Mouse (Mus musculus) monocyte, adult 5-6 weeks (primary cell): ENCODE results near the gene Gm47791. TPM values are rescaled to one million over a fixed set of nuclear protein-coding genes. Genes with fewer than 3 reads are reported as not detected.

Source experiments
- ATAC-seq: fragments of 153-309, 156-312 bp; replicated peaks from 2 replicates; pipeline ENCODE4 v1.8.0; 2017; ENCODE audit warnings: mild to moderate bottlenecking; ENCODE audit not compliant: low TSS enrichment, insufficient number of reproducible peaks, severe bottlenecking, poor library complexity, low FRiP score
- total RNA-seq: library from RNA; stranded (forward); fragments of 200-1000, 200-491, 200-594 nt; gene quantifications from 3 replicates; pipeline ENCODE4 v1.2.3, GENCODE M21; 2017

Gm47791 gene
- total RNA-seq, 1 experiment from 2014 or later: not detected

DNA sequence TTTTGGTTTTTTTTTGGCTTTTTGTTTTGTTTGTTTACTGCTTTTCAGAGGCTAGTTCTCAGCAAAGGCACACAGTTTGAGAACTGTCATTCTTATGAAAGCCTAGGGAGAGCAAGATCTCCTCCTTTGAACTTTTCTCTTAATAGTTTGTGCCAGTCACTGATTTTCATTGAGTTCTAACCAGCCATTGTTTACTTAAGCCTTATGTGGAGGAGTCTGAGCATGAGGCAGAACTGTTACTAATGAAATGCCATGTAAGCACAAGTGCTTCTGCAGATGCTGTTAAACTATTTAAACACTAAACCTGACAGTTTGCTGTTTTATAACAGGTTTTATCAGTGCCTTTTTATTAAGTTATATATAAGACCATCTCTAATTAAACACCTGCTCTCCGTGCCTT, 33.0 kb downstream of the Gm47791 start:
- no peak for ATAC-seq

DNA sequence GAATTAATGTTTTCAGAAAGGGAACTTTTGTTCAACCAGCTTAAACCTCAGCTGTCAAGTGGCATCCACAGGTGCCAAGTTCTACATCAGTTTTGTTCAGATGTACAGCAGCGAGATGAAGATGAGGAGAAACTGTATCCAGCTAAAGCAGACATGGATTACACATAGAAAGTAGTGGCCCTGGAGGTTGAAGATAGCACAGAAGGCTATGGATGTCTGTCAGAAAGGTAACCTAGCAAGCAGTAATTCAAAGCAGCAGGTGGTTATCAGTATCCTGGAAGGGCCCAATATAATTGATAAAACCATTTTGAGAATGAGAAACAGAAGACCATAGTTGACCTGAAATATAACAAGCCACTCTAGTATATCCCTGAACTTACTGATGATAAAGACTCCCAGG, 37.7 kb downstream of the Gm47791 start:
- ATAC-seq: no peak

DNA sequence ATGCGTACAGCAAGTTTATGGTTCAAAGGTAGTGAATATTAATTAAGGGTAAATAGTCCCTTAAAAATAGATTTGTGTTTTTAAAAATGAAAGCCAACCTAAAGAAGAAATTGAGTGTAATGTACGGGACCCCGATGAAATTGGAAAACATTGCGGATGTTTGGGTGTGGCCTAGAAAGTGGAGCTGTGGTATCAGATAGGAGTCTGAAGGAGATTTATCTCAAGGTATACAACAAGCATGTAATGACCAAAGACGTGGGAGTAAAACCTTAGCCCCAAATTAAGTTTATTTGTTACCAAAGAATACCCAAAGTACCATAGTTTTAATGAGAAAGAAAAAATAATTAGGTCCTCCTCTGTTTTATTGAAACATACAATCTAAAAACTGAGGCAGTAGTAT, 44.6 kb downstream of the Gm47791 start:
- ATAC-seq: no peak

DNA sequence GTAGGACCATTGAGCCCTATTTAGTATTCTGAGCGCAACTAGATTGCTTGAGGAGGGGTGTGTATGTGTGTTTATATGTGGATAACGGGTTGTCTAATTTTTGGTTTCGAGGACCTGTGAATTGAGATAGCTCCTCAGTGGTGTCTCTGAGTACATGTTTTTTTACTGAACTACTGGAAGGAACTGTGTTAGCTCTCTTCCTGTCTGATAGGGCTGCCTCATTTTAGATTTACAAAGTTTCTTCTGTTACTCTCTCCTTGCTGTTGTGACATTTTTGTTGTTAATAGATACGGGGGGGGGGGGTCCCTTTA, 45.2 kb downstream of the Gm47791 start:
- no peak for ATAC-seq

DNA sequence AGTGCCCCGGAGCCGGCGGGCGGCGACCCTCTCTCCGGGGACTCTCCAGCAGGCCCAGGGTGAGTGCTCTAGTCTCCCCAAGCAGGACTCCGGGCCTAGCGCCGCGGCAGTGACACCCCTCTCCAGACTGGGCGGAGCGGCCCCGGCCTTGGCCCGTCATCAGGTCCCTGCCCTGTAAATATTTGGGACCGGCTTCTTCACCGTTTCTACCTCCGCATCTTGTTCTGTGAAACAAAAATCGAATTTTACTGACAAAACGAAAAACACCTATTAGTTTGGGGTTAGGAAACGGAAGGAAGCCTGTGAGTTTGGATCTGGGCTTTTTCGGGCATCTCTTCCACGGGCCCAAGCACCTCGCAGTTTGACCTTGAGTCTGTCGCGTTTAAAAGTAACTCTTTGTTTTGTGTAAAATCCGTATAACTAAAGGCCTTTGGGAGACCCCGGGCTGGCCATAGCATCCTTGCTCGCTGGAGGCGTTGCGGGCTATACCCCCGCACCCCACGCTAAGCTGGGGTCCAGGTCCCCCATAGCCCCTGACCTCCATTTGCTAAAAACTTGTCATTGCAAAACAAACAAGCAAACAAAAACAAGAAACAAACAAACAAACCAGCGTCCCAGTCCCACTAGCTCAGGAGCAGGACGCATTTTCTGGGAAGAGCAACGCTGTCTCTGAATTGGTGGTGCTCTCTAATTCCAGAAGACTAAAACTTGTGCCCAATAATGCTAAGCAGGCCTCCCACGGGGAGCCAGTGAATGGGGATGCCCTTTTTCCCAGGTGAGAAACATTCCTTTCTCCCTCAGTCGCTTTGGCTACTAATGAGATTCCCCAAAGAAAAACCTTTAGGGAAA, 45.8 kb downstream of the Gm47791 start:
- ATAC-seq: peak; percentile 68

DNA sequence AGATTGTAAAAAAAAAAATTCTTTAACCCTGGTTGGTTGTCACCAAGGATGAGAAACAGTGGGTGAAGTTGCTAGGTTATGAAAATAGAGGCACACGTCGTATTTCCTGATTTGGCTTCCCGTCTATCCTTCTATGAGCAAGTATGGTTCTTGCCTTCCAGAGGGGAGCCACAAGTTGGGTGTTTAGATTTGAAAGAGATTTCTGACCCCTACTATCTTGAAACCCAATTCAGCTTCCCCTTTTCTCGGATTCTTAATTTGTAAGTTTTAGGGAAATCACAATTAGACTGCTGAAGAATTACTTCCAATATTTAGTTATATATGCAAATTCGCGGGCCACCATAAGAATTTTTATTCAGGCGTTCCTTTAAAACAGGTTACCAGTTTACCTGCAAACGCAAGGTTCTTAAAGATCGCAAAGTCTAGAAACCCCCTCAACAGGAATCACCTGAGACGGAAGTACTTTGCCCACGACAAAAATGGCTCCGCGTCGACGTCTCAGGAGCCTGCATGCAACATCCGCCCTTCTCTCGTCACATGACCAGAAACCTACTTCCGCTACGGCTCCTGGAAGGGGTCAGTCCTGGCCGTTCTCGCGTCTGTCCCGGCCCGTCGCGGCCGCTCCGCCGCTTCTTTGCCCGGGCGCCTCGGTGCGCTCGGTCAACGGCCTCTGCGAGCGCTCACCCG, 46.6 kb downstream of the Gm47791 start, which contains the start of gene Mff:
Mff (plus strand) TSS at position 552 of the 687 bp plus-strand sequence.
- ATAC-seq: peak; percentile 99

Other genes with a start within 250 kb of the Gm47791 start
- gene Col4a4, start 184.4 kb downstream of the Gm47791 start, total RNA-seq: under 0.01 TPM in 1 of 3 replicates, not detected in the others
- 0.11 TPM in 1 of 3 replicates, not detected in the others for gene Col4a3, start 184.3 kb downstream of the Gm47791 start, total RNA-seq
- 102 to 146 TPM (median 118 TPM) in 3 replicates for gene Mff, start 46.4 kb downstream of the Gm47791 start, total RNA-seq
- gene Tm4sf20, start 2.8 kb downstream of the Gm47791 start, total RNA-seq: 2.3 TPM in 1 of 3 replicates, not detected in the others
- 48.1 to 56.6 TPM (median 55.5 TPM) in 3 replicates for gene Agfg1, start 68.2 kb upstream of the Gm47791 start, total RNA-seq
- 0.58 TPM in 1 of 3 replicates, not detected in the others for gene A030005L19Rik, start 142.1 kb upstream of the Gm47791 start, total RNA-seq
- gene A030014E15Rik, start 153.7 kb upstream of the Gm47791 start, total RNA-seq: not detected in 3 replicates
- not detected in 3 replicates for gene Gm6217, start 160.2 kb upstream of the Gm47791 start, total RNA-seq
- gene A030003K21Rik, start 172.1 kb upstream of the Gm47791 start, total RNA-seq: not detected in 3 replicates
- gene Gm7544, start 184.8 kb upstream of the Gm47791 start, total RNA-seq: not detected in 3 replicates
- gene Gm47955, start 189.0 kb upstream of the Gm47791 start, total RNA-seq: not detected in 3 replicates
- not detected in 3 replicates for gene Gm47959, start 229.3 kb upstream of the Gm47791 start, total RNA-seq